Mouse (Mus musculus): Measurements from ENCODE around the gene Gm5065. TPM values are rescaled to one million over a fixed set of nuclear protein-coding genes. Genes with fewer than 3 reads are reported as not detected.

The Gm5065 gene
- not detected for total RNA-seq (2021)
- long read RNA-seq, experiment 1 = 0 reads
- long read RNA-seq, experiment 2 = 0 reads

DNA sequence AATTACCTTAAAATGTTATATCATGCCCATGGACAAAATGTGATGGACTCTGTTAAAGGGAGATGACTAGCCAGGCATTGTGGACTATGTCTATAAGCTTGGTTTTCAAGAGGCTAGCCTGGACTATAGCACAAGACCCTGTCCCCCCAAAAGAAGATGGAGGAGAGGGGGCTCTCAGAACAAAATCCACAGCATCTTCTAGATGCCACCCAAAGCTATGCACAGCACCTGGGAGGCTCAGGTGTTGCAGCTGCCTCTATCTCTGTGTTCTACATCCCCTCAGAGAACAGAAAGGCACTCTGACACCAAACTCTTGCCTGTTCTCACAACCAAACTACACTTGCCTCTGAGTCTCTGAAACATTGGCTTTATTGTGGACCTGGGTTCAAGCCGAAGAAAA lies at the start of gene Gm5065:
TSS of gene Gm5065 (plus strand) at position 301 of the 400 bp plus-strand sequence.
- DNase-seq (ENCODE audit: low spot score in 2 of 2) = no peak

GRCm38 (mm10) chr7:5327511-5327910 lies 22.8 kb upstream of the Gm5065 start:
- Histone ChIP-seq H3K4me3 (no peak overlapping the region), H3K27ac (no peak overlapping the region)
- no peak for DNase-seq (ENCODE audit: low spot score in 2 of 2)
- TF ChIP-seq CTCF (conservative IDR thresholded peaks at IDR 0.05) = no peak

More for the DNA sequence above, at the start of gene Gm5065:
- Histone ChIP-seq H3K4me3 (no peak within 1 kb of the TSS), H3K27ac (no peak within 1 kb of the TSS)
- no peak for TF ChIP-seq CTCF (conservative IDR thresholded peaks at IDR 0.05)

DNA sequence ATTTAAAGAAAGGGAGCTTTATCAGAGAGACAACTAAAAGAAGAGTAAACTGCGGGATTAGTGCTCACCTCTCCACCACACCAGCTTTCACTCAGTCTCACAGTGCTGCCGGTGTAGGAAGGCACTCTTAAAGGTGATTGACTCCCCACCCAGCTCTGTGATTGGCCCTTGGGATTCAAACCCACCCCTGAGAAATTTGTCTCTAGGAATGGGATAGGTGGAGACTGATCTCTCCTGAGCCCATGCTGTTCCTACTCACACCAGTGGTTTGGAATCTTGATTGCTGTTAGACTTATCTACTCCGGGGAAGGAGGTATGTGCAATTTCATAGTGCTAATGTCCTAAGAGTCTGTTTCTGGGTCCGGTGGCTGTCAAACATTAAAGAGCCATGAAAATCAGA lies 598 bp downstream of the Gm5065 start, which contains the start of gene Nlrp2:
TSS of gene Nlrp2 (minus strand) at position 101 of the 400 bp plus-strand sequence.
- DNase-seq (ENCODE audit: low spot score in 2 of 2) = no peak
- H3K4me3 ChIP-seq = no peak within 1 kb of the TSS
- no peak within 1 kb of the TSS for H3K27ac ChIP-seq
- TF ChIP-seq CTCF (conservative IDR thresholded peaks at IDR 0.05) = no peak

GRCm38 (mm10) chr7:5363599-5363998 lies 13.3 kb downstream of the Gm5065 start:
- no peak overlapping the region for H3K27ac ChIP-seq
- TF ChIP-seq CTCF (conservative IDR thresholded peaks at IDR 0.05) = no peak

DNA sequence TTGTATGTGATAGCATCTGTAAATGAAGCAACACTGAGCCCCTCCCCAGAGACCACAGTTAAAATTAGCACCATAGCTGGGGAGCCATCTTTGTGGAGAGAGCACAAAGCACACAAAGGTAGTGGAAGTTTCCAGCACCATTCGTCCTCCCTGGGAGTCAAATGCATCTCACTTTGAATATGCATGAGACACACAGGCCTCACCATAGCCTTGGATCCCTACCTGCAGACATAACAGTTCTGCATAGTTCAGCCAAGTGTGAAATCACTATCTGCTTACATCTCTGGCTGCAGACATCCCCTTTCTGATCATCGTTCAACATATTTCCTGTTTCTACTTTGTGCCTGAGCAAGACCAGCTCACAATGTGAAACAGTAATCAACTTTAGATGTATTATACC lies 16.4 kb downstream of the Gm5065 start:
- H3K4me3 ChIP-seq = no peak overlapping the region
- H3K27ac ChIP-seq = no peak overlapping the region
- DNase-seq (ENCODE audit: low spot score in 2 of 2) = no peak
- no peak for TF ChIP-seq CTCF (conservative IDR thresholded peaks at IDR 0.05)

More at GRCm38 (mm10) chr7:5363599-5363998, 13.3 kb downstream of the Gm5065 start:
- DNase-seq (ENCODE audit: low spot score in 2 of 2) = no peak
- H3K4me3 ChIP-seq = no peak overlapping the region

DNA sequence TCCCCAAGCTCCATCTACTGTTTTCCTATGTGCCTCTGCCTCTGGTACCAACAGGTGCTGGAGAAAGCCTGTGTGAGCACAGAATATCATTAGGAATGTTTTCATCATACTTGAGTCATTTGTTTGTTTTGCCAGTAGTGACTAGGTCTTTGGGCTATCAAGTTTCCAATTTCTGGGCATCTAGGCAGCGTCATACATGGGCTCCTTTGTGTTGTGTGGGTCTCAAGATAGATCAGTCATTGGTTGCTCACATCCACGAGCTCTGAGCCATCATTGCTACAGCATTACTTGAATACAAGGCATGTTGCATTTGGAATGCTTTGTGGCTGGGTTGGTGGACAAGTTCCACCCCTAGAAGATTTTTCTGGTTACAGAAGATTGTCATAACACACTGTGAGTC lies 55.9 kb downstream of the Gm5065 start:
- no peak for TF ChIP-seq CTCF (conservative IDR thresholded peaks at IDR 0.05)
- DNase-seq (ENCODE audit: low spot score in 2 of 2) = no peak

More for the DNA sequence above, 55.9 kb downstream of the Gm5065 start:
- Histone ChIP-seq H3K27ac (no peak overlapping the region), H3K4me3 (no peak overlapping the region)

Other genes starting within 250 kb of the Gm5065 start
- not detected for gene Rfpl4, start 233.6 kb upstream of the Gm5065 start, total RNA-seq (2021)
- under 1 TPM in 1 of 2 experiments, not detected in 1; 0.59 TPM for gene Rasl2-9, start 224.6 kb upstream of the Gm5065 start, total RNA-seq (2021)
- gene Vmn1r55, start 200.9 kb upstream of the Gm5065 start, total RNA-seq (2021) = not detected
- gene Vmn1r56, start 153.8 kb upstream of the Gm5065 start, total RNA-seq (2021) = not detected
- gene Vmn1r57, start 132.0 kb upstream of the Gm5065 start, total RNA-seq (2021) = not detected
- not detected for gene Nlrp2, start 498 bp downstream of the Gm5065 start, total RNA-seq (2021)
- not detected for gene Vmn1r58, start 62.9 kb downstream of the Gm5065 start, total RNA-seq (2021)
- not detected for gene Vmn1r59, start 106.2 kb downstream of the Gm5065 start, total RNA-seq (2021)
- not detected for gene Vmn2r28, start 143.4 kb downstream of the Gm5065 start, total RNA-seq (2021)
- not detected for gene Vmn1r60, start 196.8 kb downstream of the Gm5065 start, total RNA-seq (2021)

Data from layer of hippocampus, adult 2 months (tissue).